In genomic region chr9:55137112-55137511, GRCm38 (mm10) we compare ENCODE assay signal across 11 mouse cellular contexts.
"Had no signal": no experiment of that assay in that cellular context is flagged by ENCODE, and none has a peak within 500 bp of the region (broad histone marks: within the 10 kb centered on the region; RNA-seq: fewer than 3 reads in every experiment).

No protein-coding gene starts in this region.

- H3K9ac ChIP-seq: limb, embryonic 15.5 days; liver, embryonic 12.5 days; lung, embryonic 15.5 days; midbrain, embryonic 15.5 days had no signal

- H3K4me3 ChIP-seq: limb, embryonic 15.5 days; liver, embryonic 12.5 days; lung, embryonic 15.5 days; midbrain, embryonic 10.5 days; midbrain, embryonic 15.5 days had no signal

- H3K4me1 ChIP-seq: limb, embryonic 15.5 days; lung, embryonic 15.5 days; midbrain, embryonic 15.5 days had no signal

- H3K27ac ChIP-seq: kidney, postnatal 0 days; liver, embryonic 12.5 days; lung, embryonic 15.5 days; midbrain, embryonic 10.5 days; midbrain, embryonic 15.5 days had no signal

- H3K36me3 ChIP-seq: limb, embryonic 15.5 days; liver, embryonic 12.5 days; lung, embryonic 15.5 days; midbrain, embryonic 10.5 days; midbrain, embryonic 15.5 days had no signal

- H3K27me3 ChIP-seq: limb, embryonic 15.5 days; liver, embryonic 12.5 days; lung, embryonic 15.5 days; midbrain, embryonic 15.5 days had no signal

- DNase-seq: kidney, adult 11 months; kidney, adult 9 months; kidney, postnatal 36 days; thymus, adult 18-20 months; thymus, postnatal 14 days had no signal

- ATAC-seq: liver, embryonic 12.5 days; midbrain, embryonic 15.5 days had no signal

- H3K4me2 ChIP-seq: limb, embryonic 15.5 days; liver, embryonic 12.5 days; lung, embryonic 15.5 days; midbrain, embryonic 15.5 days had no signal

- H3K9me3 ChIP-seq: limb, embryonic 15.5 days; liver, embryonic 12.5 days; lung, embryonic 15.5 days; midbrain, embryonic 10.5 days; midbrain, embryonic 15.5 days had no signal
